Mouse (Mus musculus) heart, embryonic 16.5 days (tissue): Measurements from ENCODE around the gene Celf2. TPM values are rescaled to one million over a fixed set of nuclear protein-coding genes. Genes with fewer than 3 reads are reported as not detected.
A peak's percentile ranks its signal among the peaks of the same experiment; 100 is the strongest.

ENCODE experiments used
- ATAC-seq: fragments of 200-750 bp; cut with Nextera tagmentation; replicated peaks from 2 replicates; pipeline ENCODE4 v1.8.0; 2017; ENCODE audit warnings: moderate number of reproducible peaks; ENCODE audit not compliant: insufficient read depth, low FRiP score; ENCODE audit errors: extremely low read depth
- H3K27ac ChIP-seq: fragments of 300-500 bp; sonication (generic); 2 replicates; pipeline ENCODE4 v1.5.1; 2014; ENCODE audit warnings: mild to moderate bottlenecking, low read length, control low read depth, moderate library complexity
- H3K27me3 ChIP-seq: fragments of 300-500 bp; sonication (generic); 2 replicates; pipeline ENCODE4 v1.6.1; 2014; ENCODE audit warnings: low read length, mixed read lengths; ENCODE audit not compliant: control insufficient read depth, insufficient read depth
- H3K36me3 ChIP-seq: fragments of 300-500 bp; sonication (generic); 2 replicates; pipeline ENCODE4 v1.6.1; 2014; ENCODE audit not compliant: control insufficient read depth, insufficient read depth
- H3K4me1 ChIP-seq: fragments of 300-500 bp; sonication (generic); 2 replicates; pipeline ENCODE4 v1.6.1; 2014; ENCODE audit warnings: low read length, mixed read lengths; ENCODE audit not compliant: control insufficient read depth, insufficient read depth
- H3K4me2 ChIP-seq: fragments of 300-500 bp; sonication (generic); 2 replicates; pipeline ENCODE4 v1.6.1; 2014; ENCODE audit warnings: low read depth, mild to moderate bottlenecking, control low read depth, low read length
- H3K4me3 ChIP-seq: fragments of 300-500 bp; sonication (generic); 2 replicates; pipeline ENCODE4 v1.5.1; 2014; ENCODE audit warnings: mild to moderate bottlenecking, control low read depth, low read length
- H3K9ac ChIP-seq: fragments of 300-500 bp; sonication (generic); 2 replicates; pipeline ENCODE4 v1.6.1; 2014; ENCODE audit warnings: low read length, control low read depth
- H3K9me3 ChIP-seq: fragments of 300-500 bp; sonication (generic); replicated peaks from 2 replicates; pipeline ENCODE4 v1.6.1; 2016; ENCODE audit warnings: low read length; ENCODE audit not compliant: control insufficient read depth
- WGBS: fragments of 180-500 bp; shearing (Covaris S2); extraction: QIAGEN DNeasy Blood & Tissue Kit; methylation state at CpG from one replicate; pipeline ENCODE4 v1.1.7; 2014; 5-methylcytosine and 5-hydroxymethylcytosine counted together
- polyA plus RNA-seq: library from polyadenylated mRNA; unstranded; fragments of >200 nt; fragmentation: Nextera tagmentation; extraction: Ambion mirVana; gene quantifications from 2 replicates; pipeline ENCODE4 v1.2.1, GENCODE M21; 2015

Celf2 gene
- polyA plus RNA-seq, 1 experiment from 2014 or later, result 70.2 TPM

- Histone ChIP-seq H3K9me3 (no peaks in the 10 kb centered on the region), H3K36me3 (no peaks in the 10 kb centered on the region), H3K9ac (no peak overlapping the region), H3K27ac (no peak overlapping the region), H3K4me3 (no peak overlapping the region), H3K4me2 (no peak overlapping the region), H3K4me1 (no peaks in the 10 kb centered on the region), H3K27me3 (no peaks in the 10 kb centered on the region)
- ATAC-seq, result no peak
- 87% methylated on average over 3 of the region's 3 CpGs for WGBS
Observed at GRCm38 (mm10) chr2:7358816-7359215, 150.5 kb downstream of the Celf2 start.

- Histone ChIP-seq H3K27ac (no peak overlapping the region), H3K4me3 (no peak overlapping the region), H3K9me3 (no peaks in the 10 kb centered on the region), H3K27me3 (no peaks in the 10 kb centered on the region), H3K9ac (no peak overlapping the region), H3K4me1 (peaks cover 6% of the 10 kb centered on the region), H3K4me2 (no peak overlapping the region), H3K36me3 (no peaks in the 10 kb centered on the region)
- no peak for ATAC-seq
- 85% methylated on average over 5 of the region's 5 CpGs for WGBS
Observed at GRCm38 (mm10) chr2:7351234-7351633, 158.1 kb downstream of the Celf2 start.

GRCm38 (mm10) chr2:7346703-7347461 is 162.5 kb downstream of the Celf2 start:
- H3K27me3 ChIP-seq, result no peaks in the 10 kb centered on the region
- H3K4me1 ChIP-seq, result peaks cover 6% of the 10 kb centered on the region
- 38% methylated on average over 4 of the region's 4 CpGs for WGBS
- peak; percentile 70; the same call in 1 of the 2 replicates for ATAC-seq
- H3K4me2 ChIP-seq, result no peak overlapping the region
- H3K27ac ChIP-seq, result no peak overlapping the region; the same call in 1 of the 2 replicates
- no peaks in the 10 kb centered on the region for H3K9me3 ChIP-seq
- H3K9ac ChIP-seq, result no peak overlapping the region
- H3K36me3 ChIP-seq, result no peaks in the 10 kb centered on the region
- H3K4me3 ChIP-seq, result no peak overlapping the region

GRCm38 (mm10) chr2:7344951-7345350 is 164.4 kb downstream of the Celf2 start:
- Histone ChIP-seq H3K9ac (no peak overlapping the region), H3K27me3 (no peaks in the 10 kb centered on the region), H3K36me3 (no peaks in the 10 kb centered on the region), H3K9me3 (no peaks in the 10 kb centered on the region), H3K4me3 (no peak overlapping the region), H3K4me1 (peaks cover 6% of the 10 kb centered on the region), H3K4me2 (no peak overlapping the region), H3K27ac (no peak overlapping the region)
- WGBS, result 78% methylated on average over 2 of the region's 2 CpGs
- no peak for ATAC-seq

- Histone ChIP-seq H3K9me3 (no peaks in the 10 kb centered on the region), H3K27ac (no peak overlapping the region), H3K4me1 (peaks cover 6% of the 10 kb centered on the region), H3K4me3 (no peak overlapping the region), H3K36me3 (no peaks in the 10 kb centered on the region), H3K4me2 (no peak overlapping the region), H3K9ac (no peak overlapping the region), H3K27me3 (no peaks in the 10 kb centered on the region)
- no peak for ATAC-seq
- WGBS, result 73% methylated on average over 8 of the region's 8 CpGs
Observed at GRCm38 (mm10) chr2:7342911-7343478, 166.4 kb downstream of the Celf2 start.

GRCm38 (mm10) chr2:7334846-7335245 is 174.5 kb downstream of the Celf2 start:
- ATAC-seq, result no peak
- WGBS, result 75% methylated on average over 2 of the region's 2 CpGs
- H3K27ac ChIP-seq, result no peak overlapping the region
- H3K27me3 ChIP-seq, result no peaks in the 10 kb centered on the region
- no peak overlapping the region for H3K4me2 ChIP-seq
- no peaks in the 10 kb centered on the region for H3K9me3 ChIP-seq
- no peaks in the 10 kb centered on the region for H3K4me1 ChIP-seq
- no peak overlapping the region for H3K9ac ChIP-seq
- H3K36me3 ChIP-seq, result no peaks in the 10 kb centered on the region
- H3K4me3 ChIP-seq, result no peak overlapping the region

- no peaks in the 10 kb centered on the region for H3K36me3 ChIP-seq
- H3K4me3 ChIP-seq, result no peak overlapping the region
- H3K4me2 ChIP-seq, result no peak overlapping the region
- ATAC-seq, result no peak
- 50% methylated on average over 8 of the region's 8 CpGs for WGBS
- peaks cover 2% of the 10 kb centered on the region; the same call in 1 of the 2 replicates for H3K4me1 ChIP-seq
- no peak overlapping the region for H3K9ac ChIP-seq
- no peaks in the 10 kb centered on the region for H3K9me3 ChIP-seq
- no peaks in the 10 kb centered on the region for H3K27me3 ChIP-seq
- H3K27ac ChIP-seq, result no peak overlapping the region; the same call in 1 of the 2 replicates
Observed at GRCm38 (mm10) chr2:7328018-7328899, 181.1 kb downstream of the Celf2 start.

GRCm38 (mm10) chr2:7319760-7320159 is 189.6 kb downstream of the Celf2 start:
- Histone ChIP-seq H3K27me3 (no peaks in the 10 kb centered on the region), H3K4me1 (no peaks in the 10 kb centered on the region), H3K9me3 (no peaks in the 10 kb centered on the region), H3K4me2 (no peak overlapping the region), H3K4me3 (no peak overlapping the region), H3K27ac (no peak overlapping the region), H3K36me3 (no peaks in the 10 kb centered on the region), H3K9ac (no peak overlapping the region)
- WGBS, result 86% methylated on average over 3 of the region's 3 CpGs
- no peak for ATAC-seq

GRCm38 (mm10) chr2:7311776-7312175 is 197.6 kb downstream of the Celf2 start:
- Histone ChIP-seq H3K36me3 (no peaks in the 10 kb centered on the region), H3K4me1 (no peaks in the 10 kb centered on the region), H3K27me3 (no peaks in the 10 kb centered on the region), H3K9me3 (no peaks in the 10 kb centered on the region), H3K27ac (no peak overlapping the region), H3K4me3 (no peak overlapping the region), H3K9ac (no peak overlapping the region), H3K4me2 (no peak overlapping the region)
- ATAC-seq, result no peak
- WGBS, result 79% methylated on average over 3 of the region's 3 CpGs
